In the genomic region with DNA sequence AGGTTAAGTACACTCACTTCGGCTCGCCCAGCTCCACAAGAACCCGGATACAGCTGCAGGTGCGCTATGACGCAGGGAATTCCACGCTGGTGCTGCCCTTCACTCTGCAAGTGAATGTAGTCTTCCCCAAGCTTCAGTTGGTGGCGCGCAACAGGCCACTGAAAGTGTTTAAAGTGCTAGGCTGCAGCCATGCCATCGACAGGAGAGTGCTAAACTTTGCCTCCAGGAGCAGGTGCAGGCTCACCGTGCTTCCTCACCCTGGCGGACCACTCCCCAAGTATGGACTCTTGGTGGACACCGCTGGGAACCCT, we compare ENCODE assay signal across 9 mouse cellular contexts. TPM values are rescaled to one million over a fixed set of nuclear protein-coding genes. Genes with fewer than 3 reads are reported as not detected.
DNase-seq lines count a peak whose midpoint lies in the region; ATAC-seq lines count a peak whose summit lies in the region.
"Had no signal": no experiment of that assay in that cellular context is flagged by ENCODE, and none has a peak within 500 bp of the region (broad histone marks: within the 10 kb centered on the region; RNA-seq: fewer than 3 reads in every experiment).

No protein-coding gene starts in this region.

- intact Hi-C loops in heart, postnatal 14 days (cut with DNase I) = no loop called here

- H3K27ac ChIP-seq in heart, embryonic 14.5 days (replicated peaks in 1 of 2; ENCODE audit: control insufficient read depth in 1 of 2, insufficient read depth in 1 of 2, low read depth in 2 of 2, low read length in 2 of 2) = no peak overlapping the region
- no peak overlapping the region for H3K27ac ChIP-seq in forebrain, embryonic 16.5 days (ENCODE audit: low read length)
- no peak overlapping the region for H3K27ac ChIP-seq in midbrain, embryonic 13.5 days

- no peaks in the 10 kb centered on the region for H3K36me3 ChIP-seq in heart, embryonic 14.5 days (ENCODE audit: control insufficient read depth, insufficient read depth, low read length)
- no peaks in the 10 kb centered on the region for H3K36me3 ChIP-seq in forebrain, embryonic 16.5 days (ENCODE audit: control insufficient read depth, insufficient read depth)
- no peaks in the 10 kb centered on the region for H3K36me3 ChIP-seq in midbrain, embryonic 13.5 days

- no peak for DNase-seq in heart, postnatal 14 days
- peak; percentile 38 for DNase-seq in ES-CJ7 (ENCODE audit: low read depth, low spot score)
- DNase-seq in thymus, postnatal 0 days (ENCODE audit: low spot score) = no peak
- no peak for DNase-seq in gastrocnemius, adult 8-10 months (ENCODE audit: low spot score in 2 of 2)
- DNase-seq in urinary bladder, adult 2 months (ENCODE audit: low spot score) = no peak

- H3K4me2 ChIP-seq in heart, embryonic 14.5 days (ENCODE audit: low read length) = peak overlapping the region; percentile 71
- peak overlapping the region; percentile 55 for H3K4me2 ChIP-seq in forebrain, embryonic 16.5 days (ENCODE audit: low read length)
- peak overlapping the region; percentile 56 for H3K4me2 ChIP-seq in midbrain, embryonic 13.5 days (replicated peaks)

- peaks cover 7 to 8% of the 10 kb centered on the region in 2 experiments; a peak in 3 of 4 replicates for H3K4me1 ChIP-seq in heart, embryonic 14.5 days (ENCODE audit: control insufficient read depth in 2 of 2, insufficient read depth in 2 of 2, low read length in 2 of 2)
- H3K4me1 ChIP-seq in forebrain, embryonic 16.5 days (replicated peaks; ENCODE audit: control insufficient read depth, insufficient read depth, low read length) = peaks cover 10% of the 10 kb centered on the region
- peaks cover 15% of the 10 kb centered on the region for H3K4me1 ChIP-seq in midbrain, embryonic 13.5 days (replicated peaks)

- no peak; the same call in 1 of the 2 replicates for ATAC-seq in heart, embryonic 14.5 days (ENCODE audit: insufficient number of reproducible peaks, insufficient read depth, low FRiP score, low read depth)
- peak; percentile 20; the same call in 1 of the 2 replicates for ATAC-seq in forebrain, embryonic 16.5 days
- peak; percentile 30; the same call in 1 of the 2 replicates for ATAC-seq in midbrain, embryonic 13.5 days

- H3K9me3 ChIP-seq in heart, embryonic 14.5 days (ENCODE audit: control insufficient read depth, low read length) = no peaks in the 10 kb centered on the region
- no peaks in the 10 kb centered on the region for H3K9me3 ChIP-seq in forebrain, embryonic 16.5 days (ENCODE audit: control insufficient read depth, low read length)
- H3K9me3 ChIP-seq in midbrain, embryonic 13.5 days = no peaks in the 10 kb centered on the region

- 4% methylated on average over 12 of the region's 12 CpGs for WGBS in heart, embryonic 14.5 days
- WGBS in forebrain, embryonic 16.5 days = 1% methylated on average over 12 of the region's 12 CpGs
- WGBS in midbrain, embryonic 13.5 days = 2% methylated on average over 12 of the region's 12 CpGs

- H3K9ac ChIP-seq in heart, embryonic 14.5 days (ENCODE audit: low read length) = peak overlapping the region; percentile 42; the same call in 1 of the 2 replicates
- H3K9ac ChIP-seq in forebrain, embryonic 16.5 days (replicated peaks; ENCODE audit: low read depth, low read length) = no peak overlapping the region
- 0 out of 2 replicates have a peak overlapping the region, but pooled peaks have one; percentile 45 for H3K9ac ChIP-seq in midbrain, embryonic 13.5 days (replicated peaks)

- H3K4me3 ChIP-seq in heart, embryonic 14.5 days (ENCODE audit: control insufficient read depth in 1 of 2, insufficient read depth in 1 of 2, low read depth in 1 of 2, low read length in 2 of 2) = peak overlapping the region; percentile 34 to 37
- H3K4me3 ChIP-seq in forebrain, embryonic 16.5 days (replicated peaks; ENCODE audit: low read length) = peak overlapping the region; percentile 34
- H3K4me3 ChIP-seq in midbrain, embryonic 13.5 days (replicated peaks) = peak overlapping the region; percentile 32

- H3K27me3 ChIP-seq in heart, embryonic 14.5 days (ENCODE audit: control insufficient read depth, insufficient read depth, low read length) = peaks cover 24% of the 10 kb centered on the region
- H3K27me3 ChIP-seq in forebrain, embryonic 16.5 days (replicated peaks; ENCODE audit: control insufficient read depth, insufficient read depth, low read length) = peaks cover 17% of the 10 kb centered on the region
- H3K27me3 ChIP-seq in midbrain, embryonic 13.5 days = peaks cover 35% of the 10 kb centered on the region

RNA-seq across cellular contexts. Expression of a gene that starts 0.5 kb away (rescaled TPM):
- 1.0 and 1.1 TPM in 2 replicates for polyA plus RNA-seq in heart, embryonic 14.5 days (2014; fragmentation: Nextera tagmentation; extraction: Ambion mirVana)
- under 1 TPM in 1 of 2 experiments, not detected in 1; 0.07 TPM for total RNA-seq in heart, postnatal 14 days (2021)
- polyA plus RNA-seq in forebrain, embryonic 16.5 days (2015; fragmentation: Nextera tagmentation; extraction: Ambion mirVana) = 0.04 and 0.05 TPM in 2 replicates
- 0.03 TPM in 2 replicates for polyA plus RNA-seq in midbrain, embryonic 13.5 days (2015; fragmentation: Nextera tagmentation; extraction: Ambion mirVana)
- 0.01 TPM in 1 of 2 replicates, not detected in the other for polyA plus RNA-seq in thymus, postnatal 0 days (2015; fragmentation: Nextera tagmentation; extraction: Ambion mirVana)
- not detected for total RNA-seq in gastrocnemius, adult 8-10 months (2022)
- polyA plus RNA-seq in urinary bladder, adult 2 months (2012; rRNA removed) = 0.01 TPM in 2 replicates
- total RNA-seq: adrenal gland, postnatal 14 days had no signal
